Mouse (Mus musculus): ENCODE data around the gene Trappc12. TPM values are rescaled to one million over a fixed set of nuclear protein-coding genes. Genes with fewer than 3 reads are reported as not detected.

Trappc12 gene
- polyA plus RNA-seq, 1 experiment from 2014 or later = 27.7 TPM

Small RNAs within 50 kb of the gene (microRNA-seq; reads per million reads assigned to microRNA genes)
- not detected for gene Mir6937

Other genes with a start within 250 kb of the Trappc12 start
- not detected in 2 replicates for gene Dcdc2c, start 198.1 kb downstream of the Trappc12 start, polyA plus RNA-seq (2015; fragmentation: Nextera tagmentation; extraction: Ambion mirVana)
- 0.13 TPM in 1 of 2 replicates, not detected in the other for gene Allc, start 167.9 kb downstream of the Trappc12 start, polyA plus RNA-seq (2015; fragmentation: Nextera tagmentation; extraction: Ambion mirVana)
- gene Colec11, start 127.1 kb downstream of the Trappc12 start, polyA plus RNA-seq (2015; fragmentation: Nextera tagmentation; extraction: Ambion mirVana) = 17.5 TPM in 2 replicates
- gene Rps7, start 114.5 kb downstream of the Trappc12 start, polyA plus RNA-seq (2015; fragmentation: Nextera tagmentation; extraction: Ambion mirVana) = 344 and 408 TPM in 2 replicates
- 17.3 and 20.4 TPM in 2 replicates for gene Rnaseh1, start 100.9 kb downstream of the Trappc12 start, polyA plus RNA-seq (2015; fragmentation: Nextera tagmentation; extraction: Ambion mirVana)
- gene Adi1, start 75.2 kb downstream of the Trappc12 start, polyA plus RNA-seq (2015; fragmentation: Nextera tagmentation; extraction: Ambion mirVana) = 41.1 and 48.7 TPM in 2 replicates
- gene Eipr1, start 1.3 kb upstream of the Trappc12 start, polyA plus RNA-seq (2015; fragmentation: Nextera tagmentation; extraction: Ambion mirVana) = 17.2 and 23.7 TPM in 2 replicates

Measured in heart, embryonic 15.5 days (tissue).